Mouse (Mus musculus) adrenal gland, adult 2 months (tissue): Measurements from ENCODE around the gene Cand2. TPM values are rescaled to one million over a fixed set of nuclear protein-coding genes. Genes with fewer than 3 reads are reported as not detected.

Source experiments
- DNase-seq: peaks from one replicate; pipeline ENCODE4 v3.0.0; 2021
- microRNA-seq, 2 experiments: library from miRNA; unstranded; fragments of <30 nt; microRNA quantifications; one replicate each; pipeline ENCODE4 v1.2.0; 2021
- polyA plus RNA-seq: library from polyadenylated mRNA; depleted of rRNA; stranded (reverse); fragments of >200 nt; gene quantifications from 2 replicates; pipeline ENCODE4 v1.2.3, GENCODE M21; 2012; rRNA removed
- total RNA-seq, 2 experiments: library from RNA; stranded (reverse); gene quantifications; 2 replicates each; pipeline ENCODE4 v1.2.3; 2021

The Cand2 gene
- total and polyA plus RNA-seq, 3 experiments = 8.9 to 18.3 (median 16.1) TPM

DNA sequence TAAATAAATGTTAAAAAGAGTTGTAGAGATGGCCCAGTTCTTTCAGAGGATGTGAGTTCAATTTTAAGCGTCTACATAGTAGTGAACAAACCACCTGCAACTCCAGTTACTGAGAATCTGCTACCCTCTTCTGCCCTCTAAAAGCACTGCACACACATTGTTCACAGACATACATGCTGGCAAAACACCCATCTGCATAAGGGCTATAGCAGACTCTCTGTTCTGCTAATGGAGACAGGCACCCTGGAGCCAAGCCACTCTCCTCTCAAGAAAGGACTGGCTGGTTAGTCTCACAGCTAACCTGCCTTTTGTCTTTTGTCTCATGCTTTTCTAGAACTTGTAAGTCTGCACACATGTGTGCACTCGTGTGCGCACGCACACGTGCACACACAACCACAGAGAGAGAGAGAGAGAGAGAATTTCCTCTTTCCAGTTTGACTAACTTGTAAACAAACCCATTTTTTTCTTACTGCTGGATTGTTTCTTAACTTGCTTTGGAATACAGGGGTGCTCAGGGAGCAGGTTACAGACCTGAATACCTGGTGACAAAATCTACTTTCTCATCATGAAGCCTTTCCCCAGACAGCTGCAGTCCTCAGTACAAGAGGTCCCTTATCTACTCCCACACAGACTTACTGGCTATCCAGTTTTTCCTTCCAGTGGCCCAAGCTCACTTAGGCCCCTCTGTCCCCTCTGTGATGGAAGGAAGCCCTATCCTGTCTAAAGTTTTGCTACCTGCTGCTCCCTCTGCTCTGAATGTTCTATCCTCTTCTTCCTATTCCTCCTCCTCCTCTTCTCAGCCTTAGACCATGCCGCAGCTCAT lies 56.7 kb downstream of the Cand2 start:
- no peak for DNase-seq

DNA sequence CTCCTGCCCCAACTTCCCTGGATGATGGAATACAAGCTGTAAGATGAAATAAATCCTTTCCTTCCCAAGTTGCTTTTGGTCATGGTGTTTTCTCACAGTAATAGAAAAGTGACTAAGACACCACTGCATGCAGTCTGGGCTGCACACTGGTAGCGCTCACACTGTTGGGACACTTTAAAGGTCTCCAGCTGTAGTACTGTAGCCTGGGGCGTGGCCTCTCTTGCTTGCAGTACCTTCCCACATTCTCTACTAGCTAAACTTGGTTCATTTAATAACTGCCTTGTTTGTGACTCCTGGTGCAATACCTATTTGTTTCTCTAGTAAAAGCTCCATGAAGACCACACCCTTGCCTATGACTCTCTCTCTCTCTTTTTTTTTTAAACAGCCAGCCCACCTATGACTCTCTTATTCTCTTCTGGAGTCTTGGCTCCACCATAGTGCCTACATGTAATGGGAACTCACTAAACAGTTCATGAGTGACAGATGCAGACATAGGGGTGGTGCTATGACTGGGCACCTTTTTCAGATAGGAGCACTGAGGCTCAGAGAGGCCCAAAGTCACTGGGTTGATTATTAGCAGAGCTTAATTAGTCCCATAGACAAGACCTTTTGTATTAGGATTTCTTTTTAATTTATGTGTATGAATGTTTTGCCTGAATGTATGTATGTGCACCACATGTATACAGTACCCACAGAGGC lies 58.0 kb downstream of the Cand2 start:
- DNase-seq = no peak

DNA sequence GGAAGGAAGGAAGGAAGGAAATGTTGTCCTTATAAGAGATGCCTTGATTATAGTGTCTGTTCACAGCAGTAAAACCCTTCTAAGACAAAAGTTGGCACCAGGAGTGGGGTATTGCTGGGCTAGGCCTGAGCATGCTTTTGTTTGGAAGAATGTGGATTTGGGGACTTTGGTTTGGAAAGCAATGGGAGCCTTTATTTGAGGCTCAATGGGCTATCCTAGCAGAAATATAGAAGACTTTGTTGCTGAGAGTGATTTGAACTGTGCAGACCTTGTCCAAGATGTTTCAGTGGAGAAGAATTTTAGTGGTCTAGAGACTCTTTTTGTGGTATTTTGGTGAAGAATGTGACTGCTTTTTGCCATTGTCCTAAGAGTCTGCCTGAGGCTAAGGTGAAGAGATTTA lies 59.5 kb downstream of the Cand2 start:
- no peak for DNase-seq

DNA sequence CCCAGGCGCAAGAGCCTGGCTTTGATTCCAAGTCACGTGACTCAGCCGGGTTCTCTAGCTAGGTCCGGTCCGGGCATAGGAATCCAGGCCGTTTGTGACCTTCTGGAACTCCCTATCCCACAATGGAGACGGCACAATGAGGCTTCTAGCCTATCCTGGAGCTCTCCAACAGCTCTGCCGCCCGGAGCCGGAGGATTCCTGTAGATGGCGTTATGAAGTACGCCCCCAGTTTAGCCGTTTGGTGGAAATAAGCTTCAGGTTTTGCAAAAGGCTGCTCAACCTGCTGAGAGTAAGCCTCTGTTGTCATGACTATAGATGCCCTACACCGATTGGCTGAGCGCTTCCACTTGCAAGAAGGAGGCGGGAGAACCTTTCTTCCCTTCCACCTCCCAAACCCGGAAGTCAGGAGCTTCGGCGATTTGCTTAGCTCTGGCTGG lies 63.8 kb downstream of the Cand2 start, which contains the start of gene Efcab12:
Gene Efcab12 (minus strand): TSS at position 252 of the 437 bp plus-strand sequence.
- DNase-seq = peak; percentile 83

DNA sequence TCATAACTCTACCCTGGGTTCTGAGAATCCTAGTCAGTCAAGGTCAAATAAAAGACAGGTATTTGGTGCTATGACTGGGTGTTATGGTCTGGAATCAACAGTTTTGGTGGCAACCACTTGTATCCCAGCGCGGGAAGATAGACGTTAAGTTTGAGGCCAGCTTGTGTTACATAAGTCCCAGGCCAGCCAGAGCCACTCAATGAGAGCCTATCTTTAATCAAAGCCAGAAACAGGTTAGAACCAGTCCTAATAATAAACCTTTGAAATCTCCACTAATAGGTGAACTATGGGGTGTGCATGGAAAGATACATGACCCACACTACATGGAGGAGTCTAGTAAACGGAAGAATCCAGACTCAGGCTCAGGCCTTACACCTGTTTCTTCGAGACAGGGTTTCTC lies 64.4 kb downstream of the Cand2 start:
- no peak for DNase-seq

DNA sequence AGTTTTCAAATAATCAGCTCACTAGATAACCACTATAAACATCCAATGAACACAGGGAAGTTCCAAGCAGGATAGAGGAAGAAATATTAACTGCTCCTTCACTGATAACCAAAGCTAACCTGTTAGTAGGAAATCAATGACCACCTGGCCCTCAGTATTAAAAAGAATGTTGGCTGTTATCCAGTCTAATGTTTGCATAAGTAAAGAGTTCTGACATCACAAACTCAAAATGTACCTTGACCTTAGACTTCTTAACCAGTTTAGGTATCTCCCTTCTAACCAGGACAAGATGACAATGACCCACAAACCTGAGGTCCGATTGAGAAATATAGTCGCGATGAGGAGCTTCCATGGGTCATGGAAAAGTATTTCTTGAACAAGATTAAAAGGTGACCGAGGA lies 70.7 kb downstream of the Cand2 start:
- no peak for DNase-seq

DNA sequence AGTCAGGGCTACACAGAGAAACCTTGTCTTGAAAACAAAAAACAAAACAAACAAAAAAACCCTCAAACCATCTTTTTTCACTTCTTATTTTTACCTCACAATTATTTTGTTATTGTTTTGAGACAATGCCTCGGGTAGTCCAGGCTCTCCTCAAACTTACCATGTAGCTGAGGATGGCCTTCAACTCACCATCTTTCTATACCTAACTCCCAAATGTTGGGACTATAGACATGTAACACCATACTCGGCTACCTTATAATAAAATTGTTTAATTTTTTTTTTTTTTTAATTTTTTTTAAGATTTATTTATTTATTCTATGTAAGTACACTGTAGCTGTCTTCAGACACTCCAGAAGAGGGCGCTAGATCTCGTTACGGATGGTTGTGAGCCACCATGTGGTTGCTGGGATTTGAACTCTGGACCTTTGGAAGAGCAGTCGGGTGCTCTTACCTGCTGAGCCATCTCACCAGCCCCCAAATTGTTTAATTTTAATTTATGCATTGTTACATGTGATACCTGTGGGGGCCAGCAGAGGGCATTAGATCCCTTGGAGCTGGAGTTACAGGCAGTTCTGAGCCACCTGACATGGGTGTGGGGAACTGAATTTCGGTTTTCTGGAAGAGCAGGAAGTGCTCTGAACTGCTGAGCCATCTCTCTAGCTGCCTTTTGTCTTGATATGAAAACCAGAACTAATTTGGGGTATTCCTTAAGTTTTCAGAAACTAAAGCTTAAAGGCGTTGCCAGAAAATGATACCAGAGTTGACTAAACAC lies 72.5 kb downstream of the Cand2 start:
- peak; percentile 45 for DNase-seq

DNA sequence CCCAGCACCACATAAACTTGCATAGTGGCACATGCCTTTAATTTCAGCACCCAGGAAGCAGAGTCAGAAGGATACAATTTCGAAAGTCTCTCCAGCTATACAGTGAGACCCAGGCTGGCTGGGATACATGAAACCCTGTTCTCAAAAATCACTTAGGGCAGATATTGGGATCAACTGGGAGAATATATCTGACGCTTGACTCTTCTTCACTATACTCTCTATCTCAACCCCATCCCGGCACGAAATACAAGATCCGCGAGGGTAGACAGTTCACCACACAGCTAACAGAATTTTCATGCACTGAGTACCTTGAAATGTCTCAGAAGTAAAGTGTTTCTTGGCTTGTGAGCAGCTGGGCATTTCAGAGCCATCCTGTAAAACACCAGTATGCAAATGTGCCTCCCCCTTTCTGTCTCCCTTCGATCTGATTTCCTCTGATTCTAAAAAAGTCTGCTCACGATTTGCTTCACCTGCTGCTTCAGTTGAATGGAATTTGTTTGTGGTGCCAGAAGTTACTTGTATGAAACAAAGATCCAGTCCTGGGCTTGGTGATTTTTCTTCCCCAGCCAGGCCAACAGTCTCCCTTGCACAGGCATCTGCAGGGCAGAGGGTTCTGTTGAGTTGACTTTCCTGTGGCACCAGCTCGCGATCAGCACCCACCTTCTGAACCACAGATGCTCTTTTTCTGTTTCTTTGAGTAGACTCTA lies 74.4 kb downstream of the Cand2 start:
- DNase-seq = no peak

DNA sequence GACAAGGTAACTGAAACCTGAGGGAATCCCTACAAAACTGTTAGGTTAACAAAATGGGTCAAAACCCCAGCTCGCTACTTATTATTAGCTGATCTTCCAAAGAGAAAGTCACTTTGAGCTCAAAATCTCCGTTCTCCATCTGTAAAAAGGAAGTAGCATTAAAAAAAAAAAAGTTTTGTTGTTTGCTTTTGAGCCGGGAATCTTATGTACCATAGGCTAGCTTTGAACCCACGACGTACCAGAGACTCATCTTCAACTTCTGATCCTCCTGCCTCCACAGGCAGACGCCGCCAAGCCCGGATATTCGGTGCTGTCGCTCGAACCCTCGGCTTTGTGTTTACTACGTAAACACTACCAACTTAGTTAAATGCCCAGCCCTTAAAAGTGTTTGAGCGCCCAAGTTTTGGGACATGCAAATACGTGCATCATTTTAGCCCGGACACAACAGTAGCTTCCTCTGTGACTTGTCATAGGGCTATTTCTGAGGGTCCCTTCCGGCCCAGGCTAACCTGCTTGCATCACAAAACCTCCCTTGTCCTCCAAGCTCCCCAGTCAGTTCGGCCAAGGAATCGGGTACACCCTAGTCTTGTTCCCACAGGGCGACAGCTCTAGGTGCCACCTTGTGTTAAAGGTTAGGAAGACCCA lies 78.2 kb downstream of the Cand2 start:
- DNase-seq = no peak

DNA sequence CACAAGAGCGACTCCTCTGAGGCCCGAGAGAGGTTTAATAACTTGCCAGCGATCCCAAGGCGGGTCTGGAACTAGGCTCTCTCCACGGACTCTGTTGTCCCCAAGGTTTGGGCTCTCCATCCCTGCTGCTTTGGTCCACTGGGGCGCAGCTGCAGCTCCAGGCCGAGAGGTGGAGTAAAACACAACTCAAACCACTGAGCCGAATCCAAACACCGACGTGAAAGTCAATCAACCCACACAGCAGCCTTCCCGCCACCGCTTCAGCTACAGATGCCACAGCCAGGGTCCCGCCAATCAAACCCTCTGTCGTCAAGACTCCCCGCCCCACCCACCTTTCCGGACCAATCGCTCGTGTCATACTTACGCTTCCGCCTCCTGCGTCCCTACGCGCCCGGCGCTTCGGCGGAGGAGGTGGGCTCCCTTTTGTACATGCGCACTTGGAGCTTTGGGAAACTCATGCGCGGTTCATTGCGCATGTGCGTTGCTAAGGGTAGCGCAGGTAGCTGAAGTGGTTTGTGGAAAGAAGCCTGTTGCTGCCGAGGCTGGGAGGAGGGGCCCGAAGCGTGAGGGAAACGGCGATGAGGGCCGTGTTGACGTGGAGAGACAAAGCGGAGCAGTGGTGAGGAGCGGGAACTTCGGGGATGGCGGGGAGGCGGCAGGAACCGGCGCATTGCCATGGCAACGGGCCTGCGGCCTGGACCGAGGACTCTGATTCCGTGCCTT lies 78.9 kb downstream of the Cand2 start, which contains the start of the genes Mbd4 and Ift122:
Gene Mbd4 (minus strand): TSS at position 281 of the 723 bp plus-strand sequence.
Gene Ift122 (plus strand): TSS at position 380 of the 723 bp plus-strand sequence.
- peak; percentile 99 for DNase-seq

DNA sequence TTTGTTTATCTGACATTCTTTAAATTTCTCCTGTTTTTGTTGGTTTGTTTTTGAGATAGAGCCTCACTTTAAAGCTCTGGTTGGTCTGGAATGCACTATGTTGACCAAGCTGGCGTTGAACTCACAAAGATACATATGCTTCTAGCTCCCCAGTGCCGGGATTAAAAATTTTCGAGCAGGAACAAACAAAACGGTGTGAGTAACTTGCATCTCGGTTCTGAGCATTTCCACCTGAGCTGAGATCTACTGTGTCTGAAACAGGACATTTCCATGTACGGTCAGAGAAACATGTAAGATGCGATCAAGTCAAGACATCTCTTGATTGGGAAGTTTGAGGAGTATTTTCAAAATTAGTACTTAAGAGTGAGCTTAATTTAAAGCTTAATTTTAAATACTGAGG lies 79.6 kb downstream of the Cand2 start:
- DNase-seq = no peak

DNA sequence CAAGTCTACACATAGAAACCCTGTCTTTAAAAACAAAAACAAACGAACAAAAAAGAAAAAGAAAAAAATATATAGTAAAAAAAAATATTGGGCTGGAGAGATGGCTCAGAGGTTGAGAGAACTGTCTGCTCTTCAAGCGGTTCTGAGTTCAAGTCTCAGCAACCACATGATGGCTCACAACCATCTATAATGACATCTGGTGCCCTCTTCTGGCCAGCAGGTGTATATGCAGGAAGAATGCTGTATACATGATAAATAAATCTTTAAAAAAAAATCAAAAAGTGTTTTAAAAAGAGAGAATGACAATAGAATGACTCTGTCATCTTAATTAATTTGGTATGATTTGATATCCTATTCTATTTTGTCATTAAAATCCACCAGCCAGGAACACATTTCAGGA lies 80.1 kb downstream of the Cand2 start:
- no peak for DNase-seq

Small RNA genes within 50 kb of the gene (microRNA-seq; reads per million reads assigned to microRNA genes)
- gene Mir7660 = 0 reads per million in 2 experiments

Other genes starting within 250 kb of the Cand2 start
- gene Tsen2, start 229.9 kb upstream of the Cand2 start, total RNA-seq = 10 to 100 TPM in 1 of 2 experiments, 1 to 10 TPM in 1; 8.0 to 13.8 TPM
- 3.1 and 3.2 TPM in 2 replicates for gene Tsen2, start 229.9 kb upstream of the Cand2 start, polyA plus RNA-seq
- not detected for gene Mkrn2os, start 182.0 kb upstream of the Cand2 start, total RNA-seq
- 0.10 TPM in 1 of 2 replicates, not detected in the other for gene Mkrn2os, start 182.0 kb upstream of the Cand2 start, polyA plus RNA-seq
- 10 to 100 TPM; 45.4 to 53.8 TPM for gene Mkrn2, start 172.6 kb upstream of the Cand2 start, total RNA-seq
- gene Mkrn2, start 172.6 kb upstream of the Cand2 start, polyA plus RNA-seq = 174 and 225 TPM in 2 replicates
- gene Raf1, start 97.9 kb upstream of the Cand2 start, total RNA-seq = 100 to 1,000 TPM in 1 of 2 experiments, 10 to 100 TPM in 1; 91.7 to 101 TPM
- gene Raf1, start 97.9 kb upstream of the Cand2 start, polyA plus RNA-seq = 87.5 and 133 TPM in 2 replicates
- under 1 TPM in 1 of 2 experiments, not detected in 1; 0.35 TPM for gene Tmem40, start 12.1 kb upstream of the Cand2 start, total RNA-seq
- not detected in 2 replicates for gene Tmem40, start 12.1 kb upstream of the Cand2 start, polyA plus RNA-seq
- gene Rpl32, start 34.2 kb downstream of the Cand2 start, total RNA-seq = 1,000 to 10,000 TPM; 1,129 to 1,275 TPM
- gene Rpl32, start 34.2 kb downstream of the Cand2 start, polyA plus RNA-seq = 61.9 and 71.3 TPM in 2 replicates
- gene Efcab12, start 63.9 kb downstream of the Cand2 start, total RNA-seq = under 1 TPM; 0.66 to 0.75 TPM
- gene Efcab12, start 63.9 kb downstream of the Cand2 start, polyA plus RNA-seq = 0.06 and 0.13 TPM in 2 replicates
- 1 to 10 TPM; 1.9 to 2.7 TPM for gene Mbd4, start 78.8 kb downstream of the Cand2 start, total RNA-seq
- gene Mbd4, start 78.8 kb downstream of the Cand2 start, polyA plus RNA-seq = 0.49 and 0.65 TPM in 2 replicates
- gene Ift122, start 78.9 kb downstream of the Cand2 start, total RNA-seq = 10 to 100 TPM; 16.1 to 17.6 TPM
- gene Ift122, start 78.9 kb downstream of the Cand2 start, polyA plus RNA-seq = 14.0 and 16.5 TPM in 2 replicates
- gene Rho, start 157.2 kb downstream of the Cand2 start, total RNA-seq = under 1 TPM; 0.52 to 0.95 TPM
- gene Rho, start 157.2 kb downstream of the Cand2 start, polyA plus RNA-seq = 2.2 and 3.4 TPM in 2 replicates
- gene H1foo, start 170.4 kb downstream of the Cand2 start, total RNA-seq = not detected
- gene H1foo, start 170.4 kb downstream of the Cand2 start, polyA plus RNA-seq = not detected in 2 replicates
- gene Plxnd1, start 220.5 kb downstream of the Cand2 start, total RNA-seq = 100 to 1,000 TPM; 168 to 181 TPM
- 279 and 288 TPM in 2 replicates for gene Plxnd1, start 220.5 kb downstream of the Cand2 start, polyA plus RNA-seq